Mouse (Mus musculus) adrenal gland, postnatal 10 days (tissue): ENCODE results near the gene Ino80b. TPM values are rescaled to one million over a fixed set of nuclear protein-coding genes. Genes with fewer than 3 reads are reported as not detected.

Experiments used
- DNase-seq: peaks from one replicate; pipeline ENCODE4 v3.0.0; 2021; ENCODE audit warnings: mixed read lengths
- total RNA-seq, 2 experiments: library from RNA; stranded (reverse); gene quantifications; 2 replicates each; pipeline ENCODE4 v1.2.3; 2021

Gene Ino80b
- total RNA-seq, 2 experiments from 2014 or later, result 20.7 to 25.7 TPM

DNA sequence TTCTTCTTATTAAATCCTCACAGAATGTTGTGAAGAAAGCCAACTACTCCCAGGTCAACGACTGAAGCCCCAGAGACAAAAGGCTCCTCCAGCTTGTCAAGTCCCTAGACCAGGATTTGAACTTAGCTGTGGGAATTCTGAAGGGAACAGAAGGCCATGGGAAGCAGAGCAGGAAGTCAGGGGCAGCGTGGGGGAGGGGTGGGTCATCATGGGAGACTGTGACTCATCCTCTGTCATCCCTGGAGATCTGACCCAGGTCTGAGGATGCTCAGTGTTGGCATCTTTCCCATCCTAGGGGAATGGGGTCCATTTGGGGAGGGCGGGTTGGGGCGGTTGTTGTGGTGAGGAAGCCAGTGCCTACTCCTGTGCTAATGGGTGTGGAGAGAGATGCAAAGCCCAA is 16.4 kb upstream of the Ino80b start:
- no peak for DNase-seq

DNA sequence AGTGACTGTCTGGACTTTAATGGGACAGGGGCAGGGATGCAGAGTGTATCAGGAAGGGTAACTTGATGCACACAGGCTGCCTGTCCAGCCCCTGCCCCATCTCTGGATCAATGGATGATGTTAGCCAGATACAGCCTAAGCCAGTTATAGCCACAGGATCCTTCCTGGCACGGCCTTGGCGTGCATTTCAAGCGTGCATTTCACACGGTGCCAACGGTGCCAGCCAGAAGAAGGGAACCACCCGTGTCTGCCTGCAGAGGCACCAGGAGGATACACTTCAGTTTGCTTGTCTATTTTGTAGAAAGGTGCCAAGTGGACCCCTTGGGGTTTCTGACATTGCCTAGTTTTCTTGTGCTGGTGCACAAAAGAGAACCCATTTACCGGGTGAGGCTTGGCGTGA is 14.8 kb upstream of the Ino80b start:
- no peak for DNase-seq

DNA sequence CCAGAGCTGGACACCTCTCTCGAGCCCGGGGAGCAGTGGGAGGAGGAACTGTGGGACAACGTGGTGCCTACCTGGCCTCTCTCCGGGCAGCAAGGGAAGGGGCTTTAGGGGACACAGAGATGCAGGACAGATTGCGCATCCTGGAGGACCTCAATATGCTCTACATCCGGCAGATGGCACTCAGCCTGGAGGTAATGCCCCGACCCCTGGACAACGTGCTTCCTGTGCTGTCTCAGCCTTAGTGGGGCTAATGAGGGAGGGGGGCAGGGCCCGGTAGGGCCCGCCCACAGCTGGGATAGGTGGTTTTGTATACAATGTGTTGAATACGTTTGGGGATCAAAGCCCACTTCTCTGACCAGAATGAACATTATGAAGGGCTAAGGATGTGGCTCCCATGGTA is 12.8 kb upstream of the Ino80b start:
- DNase-seq, result peak; percentile 48

DNA sequence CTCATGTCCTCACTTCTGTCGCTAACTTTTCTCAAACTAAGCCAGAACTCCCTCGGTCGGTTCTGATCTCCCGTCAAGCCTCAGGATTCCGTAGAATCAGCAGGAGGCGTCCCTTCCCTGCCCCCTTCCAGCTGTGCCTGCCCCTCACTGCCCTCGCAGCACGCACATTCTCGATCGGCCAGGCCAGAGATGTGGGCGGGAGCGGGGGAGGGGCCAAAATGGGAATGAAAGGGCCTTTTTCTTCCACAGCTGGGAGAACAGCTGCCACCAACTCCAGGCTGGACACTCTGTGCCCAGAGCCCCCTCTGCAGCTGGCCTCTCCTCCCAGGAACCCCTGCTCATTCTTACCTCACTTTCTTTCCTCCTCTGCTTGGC is 12.3 kb upstream of the Ino80b start:
- peak; percentile 95 for DNase-seq

DNA sequence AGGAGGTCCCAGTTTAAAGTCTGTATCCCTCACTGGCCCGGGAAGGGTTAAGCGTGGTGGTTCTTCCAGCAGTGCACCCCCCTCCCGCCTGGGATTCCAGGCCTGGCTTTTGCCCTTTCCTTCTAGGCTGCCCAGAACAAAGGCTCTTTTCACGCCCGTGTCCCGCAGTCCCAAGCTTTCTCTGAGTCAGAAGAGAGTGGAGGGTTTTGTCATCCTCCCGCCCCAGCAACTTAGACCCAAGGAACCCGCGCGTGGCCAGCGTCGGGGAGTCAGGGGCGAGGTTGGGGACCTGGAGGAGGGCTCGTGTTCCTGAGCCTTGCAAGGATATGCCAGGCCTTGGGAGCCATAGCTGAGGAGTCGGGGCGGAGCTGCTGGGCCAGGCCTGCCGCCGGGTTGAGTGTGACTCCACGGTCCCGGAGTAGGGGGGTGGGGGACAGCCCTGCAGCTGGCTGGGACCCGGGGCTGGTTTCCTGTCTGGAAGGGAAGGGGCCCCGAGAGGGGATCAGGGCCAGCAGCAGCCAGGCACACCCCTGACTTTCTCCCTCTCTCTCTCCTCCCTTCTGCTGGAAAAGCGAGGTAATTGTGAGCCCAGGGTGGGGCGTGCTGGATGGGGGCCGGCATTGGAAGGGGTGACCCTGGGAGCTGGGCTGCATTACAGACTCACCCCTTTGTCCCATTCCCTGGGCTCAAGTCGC is 11.8 kb upstream of the Ino80b start:
- DNase-seq, result peak; percentile 80

DNA sequence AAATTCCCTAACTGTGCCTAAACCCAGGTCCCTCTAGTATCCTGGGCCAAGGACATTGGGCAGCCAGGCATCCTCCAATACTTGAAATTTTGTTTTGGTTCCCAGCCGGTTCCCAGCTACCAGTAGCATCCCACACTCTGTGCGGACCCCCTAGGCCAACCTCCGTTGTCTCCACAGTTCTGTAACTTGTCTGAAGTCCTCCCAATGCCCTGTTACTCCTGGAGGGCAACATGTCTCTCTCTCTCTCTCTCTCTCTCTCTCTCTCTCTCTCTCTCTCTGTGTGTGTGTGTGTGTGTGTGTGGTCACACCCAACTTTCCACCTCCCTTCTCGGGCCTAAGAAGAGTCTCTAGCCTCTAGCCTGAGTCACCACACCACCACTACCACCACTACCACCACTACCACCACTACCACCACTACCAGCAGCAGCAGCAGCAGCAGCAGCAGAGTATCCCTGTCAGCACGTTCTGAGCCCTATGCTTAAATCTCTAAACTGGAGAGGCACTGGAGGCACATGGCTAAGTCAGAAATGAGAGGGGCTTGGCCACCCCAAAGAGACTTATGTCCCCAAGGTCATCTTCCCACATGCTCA is 11.2 kb upstream of the Ino80b start:
- no peak for DNase-seq

DNA sequence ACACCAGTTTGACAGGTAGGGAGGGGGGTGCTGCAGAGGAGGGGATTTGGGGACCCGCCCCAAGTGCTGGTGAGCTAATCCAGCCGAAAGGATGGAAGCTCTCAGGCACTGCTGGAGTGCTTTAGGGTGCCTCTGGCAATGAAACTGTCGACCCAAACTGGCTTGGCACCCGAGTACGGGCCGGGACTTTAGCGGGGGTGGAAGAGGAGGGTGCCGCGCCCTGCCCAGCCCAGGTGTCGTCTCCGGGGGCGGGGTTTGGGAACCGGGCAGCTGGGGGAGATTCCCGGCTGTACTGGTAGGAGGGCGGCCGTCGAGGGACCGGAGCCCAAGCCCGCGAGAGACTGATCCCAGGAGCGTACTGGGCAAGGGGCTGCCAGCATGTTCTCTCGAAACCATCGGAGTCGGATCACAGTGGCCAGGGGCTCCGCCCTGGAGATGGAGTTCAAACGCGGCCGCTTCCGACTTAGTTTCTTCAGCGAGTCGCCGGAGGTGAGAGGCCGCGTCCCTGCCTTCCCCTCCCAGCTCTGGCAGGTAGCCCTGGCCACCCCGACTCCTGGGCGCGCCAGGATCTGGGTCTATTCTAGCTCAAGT is 10.4 kb upstream of the Ino80b start:
- DNase-seq, result peak; percentile 68

DNA sequence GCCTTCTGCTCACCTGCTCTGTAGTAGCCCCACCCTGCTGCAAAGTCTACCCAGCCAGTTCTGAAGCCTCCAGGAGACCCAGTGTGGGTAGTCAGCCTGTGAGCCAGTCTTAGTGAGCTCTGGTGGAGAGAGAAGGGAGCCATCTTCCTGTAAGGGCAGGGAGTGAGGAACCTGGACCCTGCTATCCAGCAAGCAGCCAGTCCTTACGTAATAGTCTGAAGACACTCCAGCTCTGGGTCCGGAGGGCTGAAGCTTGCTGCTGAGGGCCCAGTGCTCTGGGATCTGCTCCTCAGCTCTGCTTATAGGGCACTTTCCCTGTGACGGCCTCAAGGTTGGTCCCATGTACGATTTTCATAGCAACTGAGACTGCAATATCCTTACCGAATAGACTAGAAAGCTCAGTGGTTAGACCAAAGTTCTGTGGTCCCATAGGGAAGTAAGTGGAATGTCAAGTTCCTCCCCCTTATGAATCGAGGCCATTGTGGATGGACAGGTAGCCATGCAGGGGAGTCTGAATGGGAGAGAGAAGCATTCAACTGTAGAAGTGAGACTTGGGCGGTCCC is 9.8 kb upstream of the Ino80b start, which contains the start of gene Rtkn:
Rtkn (plus strand) TSS at position 513 of the 563 bp plus-strand sequence.
- DNase-seq, result no peak

DNA sequence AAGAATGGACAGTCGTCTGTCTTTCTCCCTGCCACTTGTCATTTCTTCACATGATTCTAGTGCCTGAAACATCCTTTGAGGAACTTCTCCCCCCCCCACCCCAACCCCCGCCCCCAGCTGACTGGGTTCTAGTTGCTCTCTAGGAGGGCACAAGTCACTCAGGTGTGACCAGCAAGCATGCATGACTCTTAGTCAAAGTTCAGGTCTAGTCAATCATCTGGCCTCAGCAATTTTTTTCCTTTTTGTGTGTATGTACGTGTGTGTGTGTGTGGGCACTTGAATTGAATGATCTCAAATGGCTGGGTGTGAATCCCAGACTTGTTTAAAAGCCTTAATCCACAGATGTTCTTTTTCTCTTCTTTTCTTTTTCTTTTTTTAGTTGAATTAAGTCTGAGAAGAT is 9.0 kb upstream of the Ino80b start:
- no peak for DNase-seq

DNA sequence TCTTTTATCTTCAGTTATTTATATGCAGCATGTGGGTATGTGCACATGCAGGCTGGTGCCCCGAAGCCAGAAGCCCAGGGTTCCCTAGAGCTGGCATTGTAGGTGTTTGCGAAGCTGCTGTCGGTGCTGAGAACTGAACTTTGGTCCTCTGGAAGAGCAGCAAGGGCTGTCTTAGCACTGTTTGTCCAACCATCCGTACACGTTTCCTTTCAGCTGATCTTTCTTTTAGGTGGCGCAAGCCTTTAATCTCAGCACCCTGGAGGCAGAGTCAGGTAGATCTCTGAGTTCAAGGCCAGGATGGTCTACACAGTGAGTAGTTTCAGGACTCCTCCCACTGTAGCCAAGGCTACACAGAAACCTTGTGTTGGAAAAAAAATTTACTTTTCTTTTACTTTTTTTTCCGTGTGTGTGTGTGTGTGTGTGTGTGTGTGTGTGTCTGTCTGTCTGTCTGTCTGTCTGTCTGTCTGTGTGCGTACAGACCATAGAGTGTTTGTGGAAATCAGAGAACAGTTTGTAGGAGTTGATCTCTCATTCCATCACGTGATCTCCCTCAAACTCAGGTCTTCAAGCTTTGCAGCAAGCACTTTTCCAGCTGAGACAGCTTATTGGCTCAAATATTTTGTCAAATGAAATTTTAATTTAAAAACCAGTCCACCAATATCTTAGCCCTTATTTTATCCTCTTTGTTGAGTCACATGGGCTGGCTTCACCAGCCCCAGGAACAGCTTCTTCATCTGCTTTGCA is 7.1 kb upstream of the Ino80b start:
- DNase-seq, result no peak

DNA sequence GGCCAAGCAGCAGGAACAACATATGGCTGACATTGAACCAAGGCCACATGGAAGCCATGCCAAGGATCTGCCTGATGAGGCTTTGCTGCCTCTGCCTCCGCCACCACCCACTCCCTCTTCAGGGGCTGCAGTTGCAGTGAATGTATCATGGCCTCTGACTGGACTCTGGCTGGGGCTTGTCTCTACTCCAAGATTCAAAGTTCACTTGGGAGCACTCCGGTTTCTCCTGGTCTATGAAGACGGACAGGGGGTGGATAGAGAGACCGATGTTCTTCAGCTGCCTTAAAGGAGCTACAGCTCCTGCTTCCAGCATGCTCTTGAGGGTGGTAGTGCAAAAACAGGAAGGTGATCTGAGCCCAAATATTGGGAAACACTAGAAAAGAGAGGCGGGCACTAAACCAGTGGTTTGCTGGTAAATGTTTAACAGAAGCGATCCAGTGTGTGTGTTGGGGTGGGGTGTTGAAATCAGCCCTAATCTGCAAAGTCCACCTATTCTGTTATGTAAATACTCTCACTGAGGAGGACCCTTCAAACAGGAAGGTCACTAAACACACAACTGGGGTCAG is 6.3 kb upstream of the Ino80b start:
- no peak for DNase-seq

DNA sequence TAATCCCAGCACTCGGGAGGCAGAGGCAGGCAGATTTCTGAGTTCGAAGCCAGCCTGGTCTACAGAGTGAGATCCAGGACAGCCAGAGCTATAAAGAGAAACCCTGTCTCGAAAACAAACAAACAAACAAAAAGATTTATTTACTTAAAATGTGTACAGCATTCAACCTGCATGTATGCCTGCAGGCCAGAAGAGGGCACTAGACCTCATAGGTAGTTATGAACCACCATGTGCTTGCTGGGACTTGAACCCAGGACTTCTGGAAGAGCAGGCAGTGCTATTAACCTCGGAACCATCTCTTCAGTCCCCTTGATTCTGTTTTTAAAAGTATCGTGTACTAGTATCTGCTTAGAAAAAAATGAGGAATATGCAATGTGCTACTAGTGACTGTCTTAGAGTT is 2.2 kb upstream of the Ino80b start:
- DNase-seq, result no peak

DNA sequence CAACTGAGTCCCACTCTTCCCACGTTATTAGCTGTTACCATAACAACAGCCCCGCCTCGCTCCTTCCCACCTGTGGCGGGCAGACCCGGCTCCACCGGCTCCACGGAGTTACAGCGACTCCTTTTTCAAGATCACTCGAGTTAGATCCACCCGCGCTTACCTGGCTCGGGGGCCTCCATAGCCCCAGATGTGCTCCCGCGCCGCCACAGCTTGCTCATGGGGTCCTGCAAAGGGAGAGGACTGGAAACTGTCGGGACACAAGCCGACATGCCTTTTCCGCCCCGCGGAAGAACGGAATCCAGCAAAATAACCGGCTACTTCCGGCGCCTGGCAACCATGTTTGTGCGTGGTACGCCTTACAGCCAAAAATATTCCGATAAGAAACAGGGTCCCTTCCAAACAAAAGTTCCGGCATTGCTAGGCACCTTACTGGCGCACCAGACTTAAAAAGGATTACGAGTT is 349 bp downstream of the Ino80b start:
- peak; percentile 93 for DNase-seq

DNA sequence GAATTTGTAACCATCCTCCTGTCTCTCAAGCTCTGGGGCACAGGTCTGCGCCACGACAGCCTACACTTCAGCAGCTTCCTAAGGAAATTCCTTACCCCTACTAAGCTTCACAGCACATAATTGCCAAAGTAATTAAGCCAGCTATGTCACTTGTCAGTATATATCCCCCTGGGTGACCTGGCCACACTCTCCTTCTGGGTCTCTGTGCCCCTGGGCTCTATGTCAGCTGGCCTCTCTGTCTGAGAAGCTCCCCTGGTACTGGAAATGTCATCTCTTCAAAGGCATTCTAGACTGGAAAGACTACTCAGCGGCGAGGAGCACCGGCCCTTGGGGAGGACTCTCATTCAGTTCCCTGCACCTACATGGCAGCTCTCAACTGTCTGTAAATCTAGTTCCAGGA is 2.3 kb downstream of the Ino80b start:
- DNase-seq, result no peak

DNA sequence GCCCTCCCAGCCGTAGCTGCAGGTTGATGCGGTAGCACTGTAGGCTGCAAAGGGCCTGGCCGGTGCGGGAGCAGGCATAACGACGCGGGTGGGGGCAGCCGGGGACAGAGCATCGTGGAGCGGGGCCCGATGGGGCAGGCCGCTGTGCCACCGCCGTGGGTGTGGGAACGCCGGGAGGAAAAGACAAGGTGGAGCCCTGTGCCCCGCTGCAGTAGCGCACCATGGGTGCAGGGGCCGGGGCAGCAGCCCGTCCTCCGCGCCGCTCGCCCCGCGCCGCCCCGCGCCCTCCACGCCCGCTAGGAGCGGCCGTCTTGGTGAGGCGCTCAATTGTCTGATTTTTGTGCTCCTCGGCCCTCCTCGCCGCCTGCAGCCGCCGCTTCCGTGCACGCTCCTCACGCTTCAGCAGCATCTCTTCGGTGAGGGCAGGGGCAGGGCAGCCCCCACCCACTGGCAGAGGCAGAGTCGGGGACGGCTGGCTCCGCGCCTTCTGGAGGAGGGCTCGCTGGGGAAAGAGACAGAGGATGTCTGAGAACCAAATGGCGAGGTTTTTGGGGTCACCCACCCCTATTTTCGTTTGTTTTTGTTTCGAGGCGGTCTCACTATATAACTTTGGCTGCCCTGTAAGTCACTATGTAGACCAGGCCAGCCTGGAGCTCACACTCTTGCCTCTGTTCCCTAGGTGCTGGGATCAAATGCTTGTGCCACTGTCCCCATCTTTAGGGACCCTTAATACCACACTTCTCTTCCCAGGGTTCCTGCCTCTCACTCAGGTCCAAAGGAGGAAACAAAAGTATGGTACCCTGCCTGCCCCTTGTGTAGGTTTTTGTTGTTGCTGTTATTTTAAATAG is 3.1 kb downstream of the Ino80b start:
- peak; percentile 34 for DNase-seq

DNA sequence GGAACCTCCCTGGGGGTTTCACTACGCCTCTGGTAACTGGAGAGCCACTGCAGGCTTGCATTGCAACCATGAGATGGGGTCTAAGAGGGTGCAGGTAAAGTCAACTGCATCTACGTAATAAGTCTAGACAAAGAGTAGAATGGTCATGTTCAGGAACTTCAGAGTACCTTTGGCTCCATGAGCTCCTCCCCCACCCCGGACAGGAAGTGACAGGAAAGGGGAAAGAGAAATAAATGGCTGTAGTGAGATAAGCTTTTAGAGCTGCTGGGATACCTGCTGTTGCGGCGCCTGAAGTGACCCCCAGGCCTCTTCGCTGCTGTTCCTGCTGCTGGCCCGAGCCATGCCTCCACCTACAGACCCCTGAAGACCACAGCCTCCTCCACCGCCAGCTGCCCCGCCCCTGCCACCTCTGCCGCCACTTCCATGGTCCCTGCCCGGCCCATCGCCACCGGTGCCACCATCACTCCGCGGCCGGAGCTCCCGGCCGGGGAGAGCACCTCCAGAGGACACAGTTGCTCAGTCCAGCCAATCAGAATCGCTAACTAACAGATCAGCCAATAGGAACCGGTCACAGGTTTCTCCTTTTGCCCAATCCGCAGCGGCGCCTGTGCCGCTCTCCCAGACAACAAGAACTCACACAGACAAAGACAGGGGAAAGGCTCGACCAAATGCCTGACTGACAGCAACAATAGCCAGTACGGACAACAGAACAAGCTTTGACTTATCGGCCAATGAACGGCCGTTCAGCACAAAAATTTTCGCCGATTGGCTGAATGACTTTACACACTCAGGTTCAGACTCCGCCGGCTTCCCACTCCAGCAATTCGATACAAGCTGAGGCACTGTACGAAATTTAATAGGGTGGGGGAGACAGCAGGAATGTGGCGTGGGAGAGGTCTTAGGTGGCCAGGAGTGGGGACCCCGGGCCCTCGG is 4.0 kb downstream of the Ino80b start, which contains the start of gene Wbp1:
Wbp1 (minus strand) TSS at position 630 of the 933 bp plus-strand sequence.
- peak; percentile 94 for DNase-seq

DNA sequence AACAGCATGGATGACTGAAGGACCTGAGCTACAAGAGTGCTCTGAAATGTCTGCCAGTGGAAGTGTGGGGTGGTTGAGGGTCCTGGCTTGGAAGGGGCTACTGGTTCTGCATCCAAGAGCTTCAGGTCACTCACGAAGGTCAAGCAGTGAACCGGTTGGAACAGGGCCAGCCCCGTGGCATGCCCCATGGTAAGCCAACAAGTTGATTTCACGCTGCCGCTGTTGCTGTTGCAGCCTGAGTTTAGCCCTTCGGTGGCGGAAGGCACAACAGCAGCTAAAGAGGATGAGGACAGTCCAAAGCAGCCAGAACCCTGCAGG is 5.5 kb downstream of the Ino80b start:
- DNase-seq, result peak; percentile 58

DNA sequence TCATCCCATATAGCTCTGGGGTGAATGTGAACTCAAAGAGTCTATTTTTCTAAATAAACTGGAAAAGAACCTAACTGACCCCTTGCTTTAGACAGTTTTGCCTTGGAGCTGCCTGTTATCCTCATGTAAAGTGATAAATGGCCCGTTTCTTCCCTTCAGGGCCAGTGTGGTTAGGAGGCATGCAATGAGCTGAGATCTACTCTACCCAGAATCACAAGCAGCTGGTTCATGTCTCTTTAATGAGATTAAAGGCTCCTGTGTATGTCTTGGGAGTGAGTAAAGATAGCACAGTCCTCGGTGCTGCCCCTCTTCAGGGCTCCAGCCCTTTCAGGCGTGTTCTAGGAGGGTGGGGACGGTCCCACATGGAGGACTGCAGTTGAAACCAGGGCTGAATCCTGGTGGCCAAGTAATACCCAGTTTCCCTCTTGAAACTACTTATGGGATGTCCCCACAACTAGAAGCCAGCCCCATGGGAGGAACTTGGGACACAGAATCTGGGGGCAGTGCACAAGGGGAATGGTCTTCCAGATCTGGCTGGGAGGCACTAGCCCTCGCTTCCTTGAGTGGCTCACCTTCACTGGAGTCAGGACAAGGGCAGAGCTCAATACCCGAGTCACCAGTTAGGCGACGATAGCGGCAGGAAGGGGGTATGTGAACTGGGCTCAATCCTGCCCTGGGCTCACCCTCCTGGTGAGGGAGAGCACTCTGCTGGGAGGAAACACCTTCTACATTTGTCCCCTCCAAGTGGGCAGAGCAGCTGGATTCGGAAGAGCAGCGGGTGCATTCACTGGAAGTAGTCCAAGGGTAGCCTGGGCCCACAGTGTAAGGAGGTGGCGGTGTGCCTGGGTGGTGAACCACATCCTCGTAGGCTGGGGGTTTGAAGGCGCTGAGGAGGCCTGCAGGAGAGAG is 6.2 kb downstream of the Ino80b start:
- DNase-seq, result no peak

DNA sequence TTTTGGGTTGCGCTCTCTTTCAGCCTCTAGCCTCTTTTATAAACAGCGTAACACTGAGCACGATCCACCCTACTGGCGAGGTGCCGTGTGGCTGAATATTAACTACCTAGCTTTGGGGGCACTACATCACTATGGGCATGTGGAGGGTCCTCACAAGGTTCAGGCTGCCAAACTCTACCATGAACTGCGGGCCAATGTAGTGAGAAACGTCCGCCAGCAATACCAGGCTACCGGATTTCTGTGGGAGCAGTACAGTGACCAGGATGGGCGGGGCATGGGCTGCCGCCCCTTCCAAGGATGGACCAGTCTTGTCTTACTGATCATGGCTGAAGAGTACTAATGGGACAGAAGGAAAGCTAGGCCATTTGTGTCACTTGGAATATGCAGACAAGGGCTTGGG is 6.9 kb downstream of the Ino80b start:
- DNase-seq, result no peak
